Mouse (Mus musculus): ENCODE results near the gene Tnks2.
"Not testable (repeated sequence)": the region's sequence is repeated elsewhere in the genome, so short reads cannot be mapped to it uniquely, and the experiment has no call there.

The Tnks2 gene

DNA sequence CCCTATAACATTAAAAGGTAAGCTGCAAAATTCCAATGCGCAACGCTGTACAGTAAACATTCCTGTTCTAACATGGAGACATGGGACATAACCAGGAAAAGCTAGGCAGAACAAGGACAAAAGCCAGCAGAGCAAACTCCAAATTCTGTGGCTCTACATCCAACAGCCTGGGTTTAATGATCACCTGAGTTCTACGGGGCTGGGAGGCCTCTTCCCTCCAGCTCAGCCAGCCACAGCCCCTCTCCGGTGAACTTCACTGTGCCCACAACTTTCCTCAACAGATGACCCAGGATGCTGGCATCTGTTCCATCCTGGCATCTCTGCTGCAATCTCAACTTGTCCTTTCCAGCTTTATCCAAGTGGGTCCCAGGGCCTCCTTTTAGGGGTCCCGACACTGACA lies 6.4 kb upstream of the Tnks2 start:
- no peak for DNase-seq

GRCm38 (mm10) chr19:36828322-36828721 lies 5.7 kb upstream of the Tnks2 start:
- no peak for DNase-seq

DNA sequence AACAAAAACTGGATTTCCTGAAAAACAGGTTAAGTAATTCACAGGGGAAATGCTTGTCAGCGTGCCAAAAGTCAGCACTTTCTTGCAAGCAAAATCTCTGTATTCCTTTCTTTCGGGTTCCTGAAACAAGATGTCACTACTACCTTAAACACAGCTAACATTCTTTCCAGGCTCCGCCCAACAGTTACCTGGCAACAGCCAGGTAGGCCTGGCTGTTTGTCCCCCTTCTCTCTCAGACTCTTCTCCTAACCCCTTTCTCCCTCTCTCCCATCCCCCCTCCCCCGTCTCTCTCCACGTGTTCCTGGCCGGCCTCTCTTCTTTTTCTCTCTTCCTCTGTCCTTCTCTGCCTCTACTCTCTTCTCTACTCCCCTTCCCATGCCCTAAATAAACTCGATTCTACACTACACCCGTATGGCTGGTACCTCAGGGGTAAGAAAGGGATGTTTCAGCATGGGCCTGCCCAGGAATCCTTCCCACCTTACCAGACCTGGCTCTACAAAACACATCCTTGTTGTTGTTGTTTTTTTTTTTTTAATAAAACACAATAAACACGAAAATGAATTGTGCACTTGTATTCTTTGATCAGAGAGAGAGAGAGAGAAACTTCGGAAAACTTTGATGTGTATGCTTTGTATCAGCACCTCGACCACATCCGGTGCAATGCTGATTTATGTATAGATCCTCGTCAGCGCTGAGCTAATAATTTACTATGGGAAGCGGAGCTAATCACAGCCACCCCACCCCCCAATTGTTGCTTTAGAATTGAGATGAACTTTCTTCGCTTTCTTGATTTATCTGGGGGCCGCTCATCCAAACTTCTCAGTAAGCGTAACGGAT lies 863 bp upstream of the Tnks2 start:
- peak; percentile 9 for DNase-seq

DNA sequence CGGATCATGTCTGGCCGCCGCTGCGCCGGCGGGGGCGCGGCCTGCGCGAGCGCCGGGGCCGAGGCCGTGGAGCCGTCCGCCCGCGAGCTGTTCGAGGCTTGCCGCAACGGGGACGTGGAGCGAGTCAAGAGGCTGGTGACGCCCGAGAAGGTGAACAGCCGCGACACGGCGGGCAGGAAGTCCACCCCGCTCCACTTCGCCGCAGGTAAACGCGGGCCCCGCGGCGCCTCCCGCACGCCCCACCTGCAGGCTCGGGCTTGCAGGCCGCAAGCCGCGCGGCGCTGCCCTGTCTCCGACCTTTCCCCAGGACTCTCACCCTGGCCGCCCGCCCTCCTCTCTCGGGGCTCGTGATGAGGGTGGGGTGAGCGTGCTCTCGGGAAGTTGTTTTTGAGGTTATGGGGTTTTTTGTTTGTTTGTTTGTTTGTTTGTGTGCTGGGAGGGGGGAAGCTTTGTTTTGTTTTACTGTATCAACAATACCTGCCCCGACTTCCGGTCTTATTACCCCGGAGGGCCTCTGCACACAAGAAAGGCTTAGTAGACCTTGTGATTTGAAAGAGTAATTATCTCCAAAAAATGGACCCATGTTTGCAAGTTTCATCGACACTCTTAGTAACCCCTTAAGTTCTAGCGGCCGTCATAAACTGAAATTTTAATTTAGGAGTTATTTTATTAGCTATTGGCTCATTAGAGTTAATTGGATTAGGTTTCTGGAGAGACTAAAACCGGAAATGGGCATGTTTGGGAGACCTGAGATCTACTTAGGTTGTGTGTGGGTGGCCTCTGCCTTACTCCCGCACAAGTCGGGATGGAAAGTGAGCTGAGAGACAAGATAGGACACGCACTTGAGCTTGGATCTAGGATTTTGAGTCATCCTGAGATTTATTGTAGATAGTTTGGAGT lies 750 bp downstream of the Tnks2 start:
- DNase-seq: peak; percentile 65

DNA sequence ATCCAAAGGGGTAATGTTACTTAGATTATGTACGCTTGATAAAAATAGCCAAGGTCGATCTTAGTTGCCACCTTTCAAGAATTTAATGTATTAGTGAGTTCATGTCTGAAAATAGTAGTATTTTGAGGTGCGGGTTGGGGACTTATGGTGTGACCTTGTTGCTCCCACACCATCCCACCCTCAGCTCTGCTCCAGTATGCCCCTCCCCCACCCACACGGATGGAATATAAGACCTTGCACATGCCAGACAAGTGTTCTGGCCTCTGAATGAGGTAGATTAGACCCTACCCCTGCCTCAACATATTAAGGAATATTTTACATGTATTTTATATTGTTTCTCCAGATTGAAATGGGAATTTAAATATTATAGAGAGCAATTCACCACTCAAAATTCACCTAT lies 2.0 kb downstream of the Tnks2 start:
- no peak for DNase-seq

GRCm38 (mm10) chr19:36840301-36840700 lies 6.3 kb downstream of the Tnks2 start:
- DNase-seq: no peak

GRCm38 (mm10) chr19:36843866-36844265 lies 9.8 kb downstream of the Tnks2 start:
- no peak for DNase-seq

- no peak for DNase-seq
Observed at GRCm38 (mm10) chr19:36845924-36846323, 11.9 kb downstream of the Tnks2 start.

DNA sequence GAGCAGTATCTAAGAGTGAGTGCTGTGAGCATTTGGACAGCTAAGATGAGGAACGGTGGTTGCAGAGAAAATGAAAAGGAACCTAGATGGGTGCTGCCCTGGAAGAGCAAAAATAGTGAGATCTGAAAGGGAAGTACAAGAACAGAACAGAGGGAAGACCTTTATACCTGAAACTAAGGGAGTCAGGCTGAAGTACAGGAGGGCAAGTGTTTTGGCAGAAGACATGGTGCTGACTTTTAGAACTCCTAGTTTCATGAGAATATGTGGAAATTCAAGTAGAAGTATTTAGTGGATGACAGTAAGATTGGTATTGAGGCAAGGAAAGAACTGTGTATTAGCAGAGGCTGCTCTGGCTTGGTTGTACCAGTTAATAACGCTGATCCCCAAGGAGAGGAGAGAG lies 19.8 kb downstream of the Tnks2 start:
- DNase-seq: no peak

DNA sequence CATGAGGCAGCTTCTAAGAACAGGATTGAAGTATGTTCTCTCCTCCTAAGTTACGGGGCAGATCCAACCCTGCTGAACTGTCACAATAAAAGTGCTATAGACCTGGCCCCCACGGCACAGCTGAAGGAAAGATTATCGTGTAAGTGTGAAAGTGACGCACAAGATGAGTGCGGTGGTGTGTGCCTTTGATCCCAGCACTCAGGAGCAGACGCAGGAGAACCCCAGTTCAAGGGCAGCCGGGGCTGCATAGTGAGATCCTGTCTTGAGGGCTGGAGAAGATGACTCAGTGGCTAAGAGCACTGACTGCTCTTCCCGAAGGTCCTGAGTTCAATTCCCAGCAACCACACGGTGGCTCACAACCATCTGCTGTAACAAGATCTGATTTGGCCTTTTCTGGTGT lies 23.8 kb downstream of the Tnks2 start:
- DNase-seq: no peak

DNA sequence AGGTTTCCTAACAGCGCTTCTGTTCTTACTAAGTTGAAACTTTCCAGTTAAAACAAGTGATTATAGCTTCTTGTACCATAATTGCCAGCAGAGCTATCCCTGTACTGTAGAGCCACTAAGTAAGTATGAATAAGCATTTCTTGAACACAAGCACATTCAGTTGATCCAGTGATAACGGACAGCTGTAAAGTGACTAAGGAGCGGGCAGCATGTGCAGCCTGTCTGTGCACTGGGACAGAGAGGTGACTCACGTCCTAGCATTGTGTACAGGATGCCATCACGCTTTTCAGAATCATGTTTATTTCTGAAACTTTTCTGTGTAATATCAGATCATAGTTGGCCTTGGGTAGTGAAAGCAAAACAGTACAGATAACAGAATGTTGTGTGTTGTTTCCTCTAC lies 26.4 kb downstream of the Tnks2 start:
- no peak for DNase-seq

DNA sequence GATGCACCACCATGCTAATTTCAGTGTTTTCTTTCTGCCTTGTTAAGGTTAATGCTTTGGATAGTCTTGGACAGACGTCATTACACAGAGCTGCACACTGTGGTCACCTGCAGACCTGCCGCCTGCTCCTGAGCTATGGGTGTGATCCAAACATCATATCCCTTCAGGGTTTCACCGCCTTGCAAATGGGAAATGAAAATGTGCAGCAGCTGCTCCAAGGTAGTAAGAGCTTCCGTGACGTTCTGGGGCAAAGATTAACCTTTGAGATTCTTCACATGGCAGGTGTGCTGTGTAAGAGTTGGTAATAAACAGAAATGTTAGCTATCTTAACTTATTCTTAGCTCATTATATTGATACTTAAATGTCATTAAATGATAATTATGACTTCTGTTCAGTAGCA lies 31.9 kb downstream of the Tnks2 start:
- DNase-seq: no peak

GRCm38 (mm10) chr19:36867416-36867815 lies 33.4 kb downstream of the Tnks2 start:
- no peak for DNase-seq

DNA sequence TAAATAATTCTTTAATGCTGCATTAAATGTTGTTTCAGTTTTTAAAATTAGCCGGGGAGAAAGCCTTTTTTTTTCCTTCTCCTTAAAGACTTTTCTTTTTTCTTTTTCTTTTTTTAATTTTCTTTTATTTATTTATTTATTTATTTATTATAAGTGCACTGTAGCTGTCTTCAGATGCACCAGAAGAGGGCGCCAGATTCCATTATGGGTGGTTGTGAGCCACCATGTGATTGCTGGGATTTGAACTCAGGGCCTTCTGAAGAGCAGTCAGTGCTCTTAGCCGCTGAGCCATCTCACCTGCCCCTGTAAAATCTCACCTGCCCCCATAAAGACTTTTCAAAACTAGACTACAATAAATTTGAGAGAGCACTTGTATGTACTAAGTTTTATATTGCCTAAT lies 34.6 kb downstream of the Tnks2 start:
- not testable (repeated sequence) for DNase-seq

DNA sequence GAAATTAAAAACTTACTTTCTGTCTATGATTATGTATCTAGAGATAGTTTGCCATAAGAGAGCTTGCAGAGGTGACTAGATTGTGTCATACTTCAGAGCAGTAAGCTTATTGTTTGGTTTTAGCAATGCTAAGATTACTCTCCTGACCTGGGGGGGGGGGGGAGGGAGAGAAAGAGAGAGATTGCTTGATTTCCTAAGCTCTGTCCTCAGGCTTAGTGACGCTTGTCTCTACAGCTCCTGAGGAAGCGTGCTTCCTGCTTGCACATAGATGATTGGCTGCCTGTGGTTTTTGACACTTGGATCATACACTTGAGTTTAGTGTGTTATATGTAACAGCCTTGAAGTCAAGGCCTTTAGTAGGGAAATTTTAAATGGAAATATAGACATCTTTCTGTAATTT lies 40.6 kb downstream of the Tnks2 start:
- no peak for DNase-seq

GRCm38 (mm10) chr19:36877329-36877728 lies 43.3 kb downstream of the Tnks2 start:
- no peak for DNase-seq

DNA sequence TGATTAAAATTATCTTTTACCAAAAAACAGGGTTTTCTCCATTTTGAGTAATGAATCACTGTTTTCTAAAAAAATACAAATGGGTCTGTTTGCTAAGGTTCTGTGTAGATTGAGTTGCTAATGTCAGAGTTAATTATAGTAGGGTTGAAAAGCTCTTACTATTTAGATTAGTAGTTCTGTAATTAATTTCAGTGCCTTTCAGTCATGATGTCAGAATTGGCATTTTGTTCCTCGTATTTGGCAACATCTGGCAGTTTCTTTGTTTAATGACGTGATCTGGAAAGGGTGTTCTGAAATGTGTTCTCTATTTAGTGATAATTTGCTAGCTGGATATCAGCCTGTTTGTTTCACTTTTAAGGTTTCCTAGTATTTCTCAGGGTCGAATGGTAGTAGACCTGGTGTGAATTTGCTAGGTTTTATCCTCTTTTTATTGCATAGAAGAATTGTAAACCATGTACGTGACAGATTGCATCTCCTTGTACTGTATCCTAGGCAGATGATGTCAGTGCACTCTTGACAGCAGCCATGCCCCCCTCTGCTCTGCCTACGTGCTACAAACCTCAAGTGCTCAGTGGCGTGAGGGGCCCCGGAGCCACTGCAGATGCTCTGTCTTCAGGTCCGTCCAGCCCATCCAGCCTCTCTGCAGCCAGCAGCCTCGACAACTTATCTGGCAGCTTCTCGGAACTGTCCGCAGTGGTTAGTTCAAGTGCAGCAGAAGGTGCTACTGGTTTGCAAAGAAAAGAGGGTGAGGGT lies 44.9 kb downstream of the Tnks2 start:
- no peak for DNase-seq

GRCm38 (mm10) chr19:36883119-36883518 lies 49.1 kb downstream of the Tnks2 start:
- DNase-seq: peak; percentile 18

DNA sequence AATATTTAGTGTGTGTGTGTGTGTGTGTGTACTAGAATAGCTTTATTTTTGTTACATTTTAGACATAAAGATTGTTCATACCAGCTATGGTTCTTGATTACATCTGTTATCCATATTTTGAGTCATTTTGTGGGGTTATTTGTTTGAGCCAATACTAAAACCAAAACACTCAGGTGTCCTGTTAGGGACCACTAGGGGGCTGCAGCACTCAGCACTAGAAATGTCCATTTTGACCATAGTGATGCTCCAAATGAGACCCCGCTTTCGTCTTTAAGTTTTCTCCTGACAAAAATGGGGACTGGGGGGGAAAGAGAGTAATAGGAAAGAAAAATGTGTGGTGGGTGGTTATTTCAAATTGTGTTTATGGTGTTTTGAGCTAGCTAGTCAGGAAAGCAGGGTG lies 52.3 kb downstream of the Tnks2 start:
- no peak for DNase-seq

GRCm38 (mm10) chr19:36887706-36888105 lies 53.7 kb downstream of the Tnks2 start:
- DNase-seq: no peak

- DNase-seq: no peak
Observed at GRCm38 (mm10) chr19:36891746-36892145, 57.7 kb downstream of the Tnks2 start.

DNA sequence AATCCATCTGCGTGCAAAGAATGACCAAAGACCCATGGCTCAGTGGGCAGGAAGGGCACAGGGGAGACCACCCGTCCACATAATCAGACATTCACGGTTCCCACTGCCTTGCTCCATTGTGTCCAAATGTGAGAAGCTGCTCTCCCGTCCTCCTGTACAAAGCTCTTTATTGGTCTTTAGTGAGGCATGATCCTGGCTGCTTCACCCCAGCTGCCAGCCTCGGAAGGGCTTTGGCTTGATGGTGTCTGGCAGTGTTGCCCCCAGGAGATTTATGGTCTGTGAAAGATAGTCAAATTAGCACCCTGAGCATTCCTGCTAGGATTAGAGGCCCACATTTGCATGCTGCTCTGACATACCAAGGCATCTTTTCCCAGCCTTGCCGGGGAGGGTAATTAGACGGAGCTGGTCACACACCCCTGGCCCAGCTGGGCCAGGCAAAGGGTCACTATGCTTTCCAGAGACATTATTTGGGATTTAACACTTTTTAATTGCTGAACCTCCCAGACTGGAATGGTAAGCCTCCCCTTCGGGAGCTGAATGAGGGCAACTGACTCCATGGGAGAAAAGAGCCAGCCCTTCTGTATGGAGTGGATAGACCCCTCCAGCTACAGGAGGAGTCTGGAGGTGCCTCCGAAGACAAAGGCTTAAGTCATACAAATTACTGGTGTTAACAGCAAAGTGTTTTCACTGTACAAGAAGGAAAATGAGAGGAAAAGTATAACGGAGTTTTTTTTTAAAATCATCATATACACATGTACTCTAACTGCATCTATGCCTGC lies 62.9 kb downstream of the Tnks2 start:
- no peak for DNase-seq

- DNase-seq: peak; percentile 10
Observed at GRCm38 (mm10) chr19:36897778-36898177, 63.7 kb downstream of the Tnks2 start.
